Mouse (Mus musculus) activated CD4-positive, CD25-positive, alpha-beta regulatory T cell (primary cell): Measurements from ENCODE around the gene Bcas2. TPM values are rescaled to one million over a fixed set of nuclear protein-coding genes. Genes with fewer than 3 reads are reported as not detected.

Experiments used
- polyA plus RNA-seq, 2 experiments: library from polyadenylated mRNA; unstranded; fragments of 100-300 nt; shearing (Covaris generic); gene quantifications; one replicate each; pipeline ENCODE4 v1.2.1; 2017

Bcas2 gene
- 100 to 1,000 TPM; 118 to 150 TPM for polyA plus RNA-seq

DNA sequence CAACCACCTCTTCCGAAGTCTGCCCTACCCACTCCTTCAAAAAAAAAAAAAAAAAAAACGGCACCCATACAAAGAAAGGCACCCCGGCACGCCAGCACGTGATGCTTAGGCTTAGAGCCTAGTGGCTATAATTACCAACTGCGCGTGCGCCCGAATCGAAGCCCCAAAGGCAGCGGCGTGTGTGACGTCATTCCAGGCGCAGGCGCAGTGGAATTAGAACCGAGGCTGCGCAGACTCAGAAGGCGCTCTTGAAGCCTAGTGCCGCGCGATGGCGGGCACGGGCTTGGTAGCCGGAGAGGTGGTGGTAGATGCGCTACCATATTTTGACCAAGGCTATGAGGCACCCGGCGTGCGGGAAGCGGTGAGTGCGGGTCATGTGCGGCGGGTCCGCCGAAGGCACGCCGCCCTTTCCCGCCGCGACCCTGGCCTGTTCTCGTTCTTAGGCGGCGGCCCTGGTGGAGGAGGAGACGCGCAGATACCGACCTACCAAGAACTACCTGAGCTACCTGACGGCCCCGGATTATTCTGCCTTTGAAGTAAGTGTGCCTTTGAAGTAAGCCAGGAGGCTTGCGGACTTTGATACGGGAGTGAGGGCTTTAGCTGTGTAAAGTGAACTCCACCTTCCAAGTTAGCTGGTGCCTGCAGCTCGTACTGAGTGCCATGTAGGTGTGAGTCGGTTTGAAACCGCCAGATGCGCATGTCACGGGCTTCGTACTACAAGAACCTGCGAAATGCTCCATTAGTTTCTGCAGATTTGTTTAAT, at the start of gene Bcas2:
Gene Bcas2 (plus strand): TSS at position 151 of the 763 bp plus-strand sequence.

Other genes starting within 250 kb of the Bcas2 start
- gene Sycp1, start 235.6 kb upstream of the Bcas2 start, polyA plus RNA-seq, result not detected
- not detected for gene Nr1h5, start 207.5 kb upstream of the Bcas2 start, polyA plus RNA-seq
- gene Sike1, start 175.9 kb upstream of the Bcas2 start, polyA plus RNA-seq, result 100 to 1,000 TPM in 1 of 2 experiments, 10 to 100 TPM in 1; 92.0 to 103 TPM
- 100 to 1,000 TPM; 260 to 291 TPM for gene Csde1, start 151.2 kb upstream of the Bcas2 start, polyA plus RNA-seq
- gene Nras, start 113.4 kb upstream of the Bcas2 start, polyA plus RNA-seq, result 10 to 100 TPM; 49.3 to 53.2 TPM
- 10 to 100 TPM in 1 of 2 experiments, 1 to 10 TPM in 1; 2.2 to 12.5 TPM for gene Ampd1, start 97.6 kb upstream of the Bcas2 start, polyA plus RNA-seq
- 1 to 10 TPM; 1.1 to 1.2 TPM for gene Dennd2c, start 69.1 kb upstream of the Bcas2 start, polyA plus RNA-seq
- 10 to 100 TPM; 26.7 to 34.3 TPM for gene Trim33, start 107.6 kb downstream of the Bcas2 start, polyA plus RNA-seq